Mouse (Mus musculus) kidney, adult 2 months (tissue): Measurements from ENCODE around the gene Hes1.

Experiments
- CTCF ChIP-seq: fragments of 200-500 bp; conservative IDR thresholded peaks from 2 replicates; pipeline ENCODE4 v1.5.1; 2011; ENCODE audit warnings: low read depth, mild to moderate bottlenecking, control low read depth, low read length, moderate library complexity, mixed read lengths; ENCODE audit not compliant: insufficient read depth, insufficient read length
- POLR2A ChIP-seq: fragments of 200-500 bp; IDR thresholded peaks from one replicate; pipeline ENCODE4 v1.6.1; 2011; ENCODE audit warnings: low read depth, low read length, control low read depth

- TF ChIP-seq CTCF (no peak), POLR2A (no peak)
Observed at GRCm38 (mm10) chr16:30081980-30082379, 17.8 kb downstream of the Hes1 start.
